Mouse (Mus musculus) layer of hippocampus, postnatal 14 days (tissue): ENCODE results near the gene Hspg2. TPM values are rescaled to one million over a fixed set of nuclear protein-coding genes. Genes with fewer than 3 reads are reported as not detected.

ENCODE experiments used
- DNase-seq, 2 experiments: peaks; one replicate each; pipeline ENCODE4 v3.0.0; 2021 to 2022; ENCODE audit warnings: low spot score in 2 of 2, mixed read lengths in 1 of 2
- total RNA-seq, 2 experiments: library from RNA; stranded (reverse); gene quantifications; 2 replicates each; pipeline ENCODE4 v1.2.3; 2021

The Hspg2 gene
- total RNA-seq, 2 experiments from 2014 or later = 11.5 to 17.9 TPM

GRCm38 (mm10) chr4:137480191-137480992, 11.8 kb downstream of the Hspg2 start:
- no peak for DNase-seq

- no peak for DNase-seq
These were observed 12.4 kb downstream of the Hspg2 start for GRCm38 (mm10) chr4:137480993-137481340.

GRCm38 (mm10) chr4:137481381-137482030, 12.9 kb downstream of the Hspg2 start:
- no peak for DNase-seq

GRCm38 (mm10) chr4:137483871-137484270, 15.3 kb downstream of the Hspg2 start:
- no peak for DNase-seq

GRCm38 (mm10) chr4:137484586-137484985, 16.0 kb downstream of the Hspg2 start:
- DNase-seq = no peak

GRCm38 (mm10) chr4:137485258-137485960, 16.8 kb downstream of the Hspg2 start:
- DNase-seq = no peak

- DNase-seq = no peak
These were observed 17.8 kb downstream of the Hspg2 start for GRCm38 (mm10) chr4:137486081-137487014.

- no peak for DNase-seq
These were observed 18.9 kb downstream of the Hspg2 start for GRCm38 (mm10) chr4:137487286-137488000.

- no peak for DNase-seq
These were observed 19.5 kb downstream of the Hspg2 start for GRCm38 (mm10) chr4:137488038-137488437.

GRCm38 (mm10) chr4:137488571-137489303, 20.2 kb downstream of the Hspg2 start:
- DNase-seq = no peak

- DNase-seq = no peak
These were observed 21.4 kb downstream of the Hspg2 start for GRCm38 (mm10) chr4:137489996-137490395.

GRCm38 (mm10) chr4:137492563-137492962, 24.0 kb downstream of the Hspg2 start:
- DNase-seq = no peak

- DNase-seq = no peak
These were observed 24.6 kb downstream of the Hspg2 start for GRCm38 (mm10) chr4:137493187-137493586.

GRCm38 (mm10) chr4:137494751-137495500, 26.4 kb downstream of the Hspg2 start:
- DNase-seq = peak in 1 of 2 experiments; percentile 14

- no peak for DNase-seq
These were observed 27.0 kb downstream of the Hspg2 start for GRCm38 (mm10) chr4:137495501-137496100.

- no peak for DNase-seq
These were observed 28.8 kb downstream of the Hspg2 start for GRCm38 (mm10) chr4:137497367-137497766.

GRCm38 (mm10) chr4:137497892-137498722, 29.5 kb downstream of the Hspg2 start:
- no peak for DNase-seq
